Comparison of ENCODE assay signal across 13 mouse cellular contexts in genomic region chr14:76520606-76521005, GRCm38 (mm10). TPM values are rescaled to one million over a fixed set of nuclear protein-coding genes. Genes with fewer than 3 reads are reported as not detected.
DNase-seq lines count a peak whose midpoint lies in the region; ATAC-seq and TF ChIP-seq lines count a peak whose summit lies in the region.
"Had no signal": no experiment of that assay in that cellular context is flagged by ENCODE, and none has a peak within 500 bp of the region (broad histone marks: within the 10 kb centered on the region; RNA-seq: fewer than 3 reads in every experiment).

No protein-coding gene starts in this region.

- no peak for TF ChIP-seq POLR2A in kidney, adult 2 months (IDR thresholded peaks at IDR 0.05; ENCODE audit: low read depth, low read length)

- 26% methylated on average over 4 of the region's 4 CpGs for WGBS in kidney, adult 2 months

- in situ Hi-C loops in Patski (cut with MboI; ENCODE audit: low pct_unique_long_range_greater_than_20kb) = no loop called here

- peak; percentile 92 for ATAC-seq in Patski
- peak; percentile 90 for ATAC-seq in megakaryocyte-erythroid progenitor cell, adult 5-6 weeks (replicated peaks; ENCODE audit: low FRiP score, low TSS enrichment, poor library complexity, severe bottlenecking)

- POLR2A ChIA-PET in Patski (lab: Charles Lee) = interaction anchor here (0.7 to 8.0 kb wide), 12 partner anchors 8 to 412 kb away, joined by 3 to 107 read pairs (median 6); no protein-coding TSS in a partner anchor

- no peaks in the 10 kb centered on the region for H3K36me3 ChIP-seq in kidney, adult 2 months (ENCODE audit: control insufficient read depth, insufficient read depth, low read length)
- H3K36me3 ChIP-seq: neural tube, embryonic 13.5 days had no signal

- TF ChIP-seq CTCF in kidney, adult 2 months (conservative IDR thresholded peaks at IDR 0.05; ENCODE audit: insufficient read depth, insufficient read length, low read depth, low read length) = no peak
- TF ChIP-seq CTCF in Patski (IDR thresholded peaks at IDR 0.05) = no peak
- no peak for TF ChIP-seq CTCF in left cerebral cortex, adult 2 months (IDR thresholded peaks at IDR 0.05)

- H3K27ac ChIP-seq in kidney, adult 2 months (ENCODE audit: insufficient read depth, low read depth, low read length) = no peak overlapping the region
- H3K27ac ChIP-seq in left cerebral cortex, adult 2 months = no peak overlapping the region
- H3K27ac ChIP-seq: macrophage; neural tube, embryonic 13.5 days had no signal

- intact Hi-C loops in left cerebral cortex, adult 2 months (cut with DNase I) = no loop called here

- DNase-seq in kidney, adult 2 months = peak; percentile 45
- DNase-seq in kidney, adult 18-20 months = no peak
- no peak for DNase-seq in Patski (ENCODE audit: low read depth, low spot score)
- DNase-seq in kidney, adult 9 months = peak; percentile 40
- DNase-seq in cerebellum, postnatal 14 days = no peak
- no peak for DNase-seq in frontal cortex, postnatal 25 days (ENCODE audit: low spot score in 2 of 2)
- DNase-seq in left cerebral cortex, adult 2 months (ENCODE audit: extremely low spot score in 1 of 2, low spot score in 2 of 2) = no peak
- DNase-seq: adrenal gland, postnatal 36 days; heart, postnatal 36 days; layer of hippocampus, adult 9-11 months had no signal

- no peaks in the 10 kb centered on the region; the same call in 1 of the 2 replicates for H3K4me1 ChIP-seq in kidney, adult 2 months (ENCODE audit: control insufficient read depth, insufficient read depth, low read length)
- H3K4me1 ChIP-seq: neural tube, embryonic 13.5 days had no signal

- CTCF ChIA-PET in Patski (lab: Charles Lee) = interaction anchor here (0.9 to 3.9 kb wide), 4 partner anchors 7 to 178 kb away, joined by 3 to 13 read pairs (median 4); no protein-coding TSS in a partner anchor

- H3K27me3 ChIP-seq in kidney, adult 2 months (replicated peaks; ENCODE audit: control insufficient read depth, insufficient read depth, low read length) = no peaks in the 10 kb centered on the region
- no peaks in the 10 kb centered on the region for H3K27me3 ChIP-seq in Patski
- H3K27me3 ChIP-seq: neural tube, embryonic 13.5 days had no signal

- H3K4me3 ChIP-seq in kidney, adult 2 months (ENCODE audit: insufficient read depth, low read depth, low read length) = no peak overlapping the region
- H3K4me3 ChIP-seq in left cerebral cortex, adult 2 months = no peak overlapping the region
- H3K4me3 ChIP-seq: neural tube, embryonic 13.5 days had no signal

RNA-seq across cellular contexts. Expression of gene Serp2, which starts 36.1 kb away (rescaled TPM):
- 1.0 and 2.0 TPM in 2 replicates for polyA plus RNA-seq in kidney, adult 2 months (2012; rRNA removed)
- polyA plus RNA-seq in Patski (2021) = 21.4 TPM
- 2.6 TPM in 1 of 2 replicates, not detected in the other for total RNA-seq in megakaryocyte-erythroid progenitor cell, adult 5-6 weeks (2014; fragmentation: Nextera tagmentation)
- not detected in 2 replicates for total RNA-seq in megakaryocyte-erythroid progenitor cell, adult 5-6 weeks (2017)
- total RNA-seq in left cerebral cortex, adult 2 months (2021) = 100 to 1,000 TPM; 178 to 186 TPM
- polyA plus RNA-seq: macrophage had no signal

Comparison
In these comparisons a context has a peak if more than half of its experiments do, and no peak if none do; other contexts are left out.
1. DNase-seq: peak in kidney, adult 2 months (single experiment) and kidney, adult 9 months (single experiment); none in kidney, adult 18-20 months (single experiment), Patski (single experiment), cerebellum, postnatal 14 days (0 of 2), frontal cortex, postnatal 25 days (0 of 2) and left cerebral cortex, adult 2 months (0 of 2).
2. RNA of gene Serp2, which starts 36.1 kb away (total RNA-seq): 178 to 186 TPM in left cerebral cortex, adult 2 months; 2.6 TPM in megakaryocyte-erythroid progenitor cell, adult 5-6 weeks; every median in the first group is over 10 times any median in the second.